Mouse (Mus musculus): ENCODE results near the gene Batf3.

Gene Batf3

GRCm38 (mm10) chr1:191087955-191088354, 9.7 kb upstream of the Batf3 start:
- no peak for DNase-seq

DNA sequence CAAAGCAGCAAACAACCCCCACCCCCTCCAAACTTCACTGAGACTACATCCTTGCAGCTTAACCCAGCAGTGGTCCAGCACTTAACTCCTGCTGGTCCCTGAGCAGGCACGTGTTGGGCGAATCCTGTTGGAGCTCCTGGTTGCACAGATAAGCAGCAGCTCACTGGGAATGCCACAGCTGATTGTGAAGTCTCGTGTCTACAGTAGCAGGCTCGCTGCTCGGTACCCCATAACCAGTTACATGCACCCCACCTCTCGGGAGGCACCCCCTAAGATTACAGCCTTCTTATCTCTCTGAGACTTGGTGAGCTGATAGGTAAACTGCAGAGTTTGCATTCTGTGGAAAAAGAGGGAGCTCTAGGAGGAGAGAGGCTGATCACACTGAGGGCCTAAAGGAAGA, 8.3 kb upstream of the Batf3 start:
- DNase-seq = no peak

DNA sequence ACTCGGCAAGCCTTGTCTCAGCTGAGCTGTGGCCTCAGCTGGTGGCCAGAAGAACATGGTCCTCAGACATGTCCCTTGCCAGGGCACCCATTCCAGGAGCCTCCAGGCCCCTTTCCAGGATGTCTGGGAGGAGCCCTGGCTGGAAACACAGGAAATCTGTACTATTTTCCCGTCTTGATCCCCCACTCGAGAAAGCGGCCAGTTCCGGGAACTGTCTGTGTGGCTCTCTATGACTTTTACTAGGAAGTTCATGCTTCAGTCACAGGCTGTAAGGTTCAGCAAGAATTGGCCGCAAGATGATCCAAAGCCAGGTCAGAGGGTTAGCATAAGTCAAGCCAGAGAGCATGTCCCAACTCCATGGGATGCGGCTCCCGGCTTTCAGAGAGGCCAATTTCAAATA, 5.6 kb upstream of the Batf3 start:
- no peak for DNase-seq

GRCm38 (mm10) chr1:191093578-191093977, 4.1 kb upstream of the Batf3 start:
- DNase-seq = no peak

DNA sequence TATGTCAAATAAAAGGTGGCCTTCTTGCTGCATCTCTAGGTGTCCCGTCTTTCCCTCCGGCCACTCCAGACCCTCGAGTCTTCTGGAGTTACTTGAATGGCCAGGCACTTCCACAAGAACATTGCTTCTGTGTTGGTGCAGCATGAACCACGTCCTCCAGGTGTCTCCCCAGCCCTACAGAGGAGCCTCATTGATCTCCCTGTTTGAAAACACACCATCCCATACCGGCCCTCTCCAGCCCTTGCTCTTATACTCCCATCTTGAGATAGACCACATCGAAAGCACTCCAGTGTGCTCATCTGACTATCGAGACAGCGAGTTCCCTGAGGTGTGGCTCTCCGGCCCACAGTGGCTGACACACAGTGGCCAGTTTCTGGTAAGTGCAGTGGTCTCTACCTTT, 2.6 kb upstream of the Batf3 start:
- DNase-seq = no peak

DNA sequence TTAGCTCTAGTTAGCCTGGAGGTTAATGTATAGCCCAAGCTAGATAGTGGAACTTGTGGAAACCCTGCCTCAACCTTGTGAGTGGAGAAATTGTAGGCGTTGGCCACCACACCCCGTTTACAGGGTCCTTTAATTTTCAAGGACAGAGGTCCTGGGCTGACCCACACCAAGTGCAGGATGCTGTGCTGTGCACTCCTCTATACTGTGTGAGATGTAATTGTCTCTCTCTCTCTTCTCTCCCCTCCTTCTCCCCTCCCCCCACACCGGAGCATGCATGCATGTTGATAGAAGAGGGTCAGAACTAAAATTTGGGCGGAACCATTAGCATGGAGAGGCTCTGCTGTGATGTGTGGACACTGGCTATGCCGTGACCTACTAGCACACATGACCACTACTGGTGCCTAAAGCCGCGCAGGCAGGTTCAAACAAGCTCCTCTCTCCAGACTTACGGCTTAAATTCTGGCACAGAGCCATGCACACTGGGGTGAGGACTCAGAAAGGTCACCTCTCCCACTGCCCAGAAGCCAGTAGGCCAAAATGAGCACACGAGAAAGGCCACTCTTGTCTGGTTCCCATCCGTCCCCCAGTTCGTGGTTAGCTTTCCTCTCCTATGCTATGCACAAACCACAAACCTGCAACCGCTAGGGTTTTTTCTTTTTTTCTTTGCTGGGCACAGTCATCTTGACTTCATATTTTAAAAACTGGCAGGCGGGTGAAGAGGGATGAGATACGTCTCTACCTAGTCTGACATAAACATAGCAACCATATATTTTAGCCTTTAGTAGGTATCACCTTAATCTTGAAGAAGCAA, 571 bp upstream of the Batf3 start:
- DNase-seq = no peak

DNA sequence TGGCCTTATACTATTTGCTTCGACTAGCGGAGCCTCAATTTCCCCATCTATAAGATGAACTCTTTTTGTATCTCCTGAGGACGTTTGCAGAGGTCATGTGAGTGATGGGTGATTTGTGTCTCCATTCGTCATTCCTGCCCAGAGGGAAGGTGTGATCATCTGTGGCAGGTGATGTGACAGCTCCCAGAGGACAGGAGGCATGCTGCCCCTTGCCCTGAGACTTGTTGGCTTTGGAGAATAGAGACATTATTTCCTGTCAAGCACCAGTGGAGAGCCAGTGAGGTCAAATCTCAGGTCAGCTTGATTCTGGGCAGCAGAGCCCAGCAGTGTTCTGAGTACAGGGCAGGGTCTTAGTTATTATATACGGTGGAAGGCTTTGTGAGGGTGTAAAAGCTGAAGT, 1.5 kb downstream of the Batf3 start:
- no peak for DNase-seq

- no peak for DNase-seq
These were observed 2.2 kb downstream of the Batf3 start for GRCm38 (mm10) chr1:191099772-191100291.

DNA sequence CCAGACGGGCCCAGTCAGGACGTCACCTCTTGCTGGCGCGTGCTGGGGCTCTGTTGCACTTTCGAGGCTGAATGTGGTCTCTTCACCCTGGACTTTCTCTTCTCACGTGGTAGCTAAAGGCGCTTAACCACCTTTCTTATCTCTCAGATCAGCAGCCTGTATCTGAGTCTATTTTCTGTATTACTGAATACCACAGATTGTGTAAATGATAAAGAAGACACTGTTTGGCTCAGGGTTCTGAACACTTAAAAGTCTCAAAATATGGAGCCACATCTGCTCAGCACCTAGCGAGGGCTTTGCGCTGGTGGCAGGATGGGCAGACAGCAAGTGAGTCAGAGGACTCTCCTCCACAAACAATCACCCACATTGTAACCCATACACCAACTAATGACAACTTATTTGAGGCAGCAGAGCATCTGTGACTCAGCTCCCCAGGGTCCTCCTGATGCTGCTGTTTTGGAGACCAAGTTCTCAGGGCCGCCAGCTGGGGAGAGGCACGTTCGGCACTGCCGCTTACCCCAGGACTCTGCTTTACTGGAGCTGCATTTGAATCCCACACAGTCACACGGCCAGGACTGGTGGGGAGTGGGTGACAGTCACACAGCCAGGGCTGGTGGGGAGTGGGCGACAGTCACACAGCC, 5.2 kb downstream of the Batf3 start:
- DNase-seq = no peak

- DNase-seq = no peak
These were observed 7.6 kb downstream of the Batf3 start for GRCm38 (mm10) chr1:191105246-191105645.

- DNase-seq = no peak
These were observed 9.7 kb downstream of the Batf3 start for GRCm38 (mm10) chr1:191107306-191107705.

GRCm38 (mm10) chr1:191109907-191110306, 12.3 kb downstream of the Batf3 start:
- no peak for DNase-seq

- no peak for DNase-seq
These were observed 13.5 kb downstream of the Batf3 start for GRCm38 (mm10) chr1:191111146-191111545.

DNA sequence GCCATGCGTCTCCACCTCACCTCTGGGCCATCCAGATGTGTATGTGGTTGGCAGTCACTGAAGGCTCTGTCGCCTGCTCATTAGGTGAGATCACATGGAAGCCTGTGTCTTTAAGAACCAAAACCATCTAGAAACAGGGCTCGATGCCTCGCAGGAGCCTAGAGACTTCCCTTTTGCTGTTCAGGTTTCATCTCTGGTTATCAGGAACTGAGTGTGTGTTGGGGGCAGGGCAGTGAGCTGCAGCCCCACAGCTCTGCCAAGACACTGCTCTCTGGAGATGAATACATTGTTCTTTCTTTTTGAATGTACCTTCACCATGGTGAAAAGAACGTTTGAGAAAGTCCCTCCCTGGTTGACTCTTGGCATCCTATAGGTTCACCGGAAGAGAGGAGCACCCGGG, 17.2 kb downstream of the Batf3 start:
- DNase-seq = no peak

- no peak for DNase-seq
These were observed 18.0 kb downstream of the Batf3 start for GRCm38 (mm10) chr1:191115514-191116238.

DNA sequence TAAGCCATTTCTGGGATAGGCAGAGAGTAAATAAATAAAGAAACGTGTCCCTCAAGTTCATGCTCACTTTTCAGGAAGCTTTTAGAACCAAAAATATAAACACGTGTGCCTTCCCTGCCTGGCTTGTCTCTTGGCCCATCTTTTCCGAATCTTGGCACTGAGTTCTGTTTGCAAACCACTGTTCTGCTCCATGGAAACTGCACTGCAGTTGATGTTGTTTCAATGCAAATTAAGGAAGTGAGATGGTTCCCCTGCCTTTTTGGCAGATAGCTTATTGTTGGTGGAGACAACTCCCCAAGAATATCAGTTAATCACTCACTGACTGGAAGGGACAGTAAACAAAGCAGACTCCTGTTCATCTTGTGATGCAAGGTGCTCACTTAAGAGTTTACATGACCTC, 25.1 kb downstream of the Batf3 start:
- no peak for DNase-seq

DNA sequence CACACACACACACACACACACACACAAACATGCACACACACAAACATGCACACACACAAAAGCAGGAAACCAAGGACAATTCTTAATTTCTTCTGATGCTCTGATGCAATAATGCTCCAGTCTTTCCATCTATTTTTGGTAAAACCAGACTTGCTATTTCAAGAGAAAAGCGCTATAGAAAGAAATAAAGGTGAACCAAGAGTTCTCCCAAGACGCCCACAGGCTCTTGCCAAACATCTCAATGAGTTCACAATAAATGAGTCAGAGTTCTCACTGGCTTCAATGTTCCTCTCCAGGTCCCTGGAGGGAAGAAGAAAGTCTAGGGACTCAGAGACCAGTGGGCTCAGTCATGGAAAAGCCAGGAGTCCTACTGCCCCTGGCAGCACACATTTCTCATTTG, 26.0 kb downstream of the Batf3 start:
- no peak for DNase-seq

GRCm38 (mm10) chr1:191124288-191124687, 26.6 kb downstream of the Batf3 start:
- DNase-seq = no peak

GRCm38 (mm10) chr1:191125811-191126638, 28.4 kb downstream of the Batf3 start:
- peak; percentile 5 for DNase-seq

- no peak for DNase-seq
These were observed 34.0 kb downstream of the Batf3 start for GRCm38 (mm10) chr1:191131692-191132091.

DNA sequence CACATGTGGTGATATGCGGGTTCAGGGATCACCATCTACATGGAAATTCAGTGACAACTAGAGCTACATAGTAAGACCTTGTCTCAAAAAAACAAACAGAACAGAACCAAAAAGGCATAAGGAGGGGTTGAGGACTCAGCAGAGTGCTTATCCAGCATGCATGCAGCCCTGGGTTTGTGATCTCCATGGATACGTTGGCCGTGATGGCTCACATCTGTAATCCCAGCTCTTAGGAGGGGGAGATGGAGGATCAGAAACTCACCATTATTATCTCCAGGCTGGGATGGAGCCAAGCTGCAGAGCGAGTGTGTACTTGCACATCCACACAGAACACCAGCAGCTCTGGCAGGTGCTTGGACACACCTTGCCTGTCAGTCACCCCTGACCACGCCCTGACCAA, 34.6 kb downstream of the Batf3 start:
- no peak for DNase-seq

DNA sequence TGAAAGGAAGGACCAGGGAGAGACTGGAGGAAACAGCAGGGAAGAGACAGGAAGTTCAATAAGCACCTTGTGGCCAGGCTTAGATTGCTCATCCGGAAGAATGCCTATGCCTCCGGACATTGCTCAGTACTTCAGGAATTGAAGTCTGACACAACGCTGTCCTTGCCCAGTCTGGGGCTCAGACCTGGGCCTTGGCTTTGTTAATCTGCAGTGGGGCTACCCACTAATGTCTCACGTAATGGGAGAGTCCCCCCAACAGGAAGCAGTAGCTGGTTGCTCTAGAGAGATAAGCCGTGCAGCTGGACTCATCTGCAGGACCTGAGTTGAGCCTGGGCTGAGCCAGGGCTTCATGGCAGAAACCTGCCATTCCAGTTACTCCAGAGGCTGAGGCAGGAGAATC, 35.3 kb downstream of the Batf3 start:
- no peak for DNase-seq

GRCm38 (mm10) chr1:191135406-191135805, 37.8 kb downstream of the Batf3 start:
- no peak for DNase-seq
